In the genomic region with DNA sequence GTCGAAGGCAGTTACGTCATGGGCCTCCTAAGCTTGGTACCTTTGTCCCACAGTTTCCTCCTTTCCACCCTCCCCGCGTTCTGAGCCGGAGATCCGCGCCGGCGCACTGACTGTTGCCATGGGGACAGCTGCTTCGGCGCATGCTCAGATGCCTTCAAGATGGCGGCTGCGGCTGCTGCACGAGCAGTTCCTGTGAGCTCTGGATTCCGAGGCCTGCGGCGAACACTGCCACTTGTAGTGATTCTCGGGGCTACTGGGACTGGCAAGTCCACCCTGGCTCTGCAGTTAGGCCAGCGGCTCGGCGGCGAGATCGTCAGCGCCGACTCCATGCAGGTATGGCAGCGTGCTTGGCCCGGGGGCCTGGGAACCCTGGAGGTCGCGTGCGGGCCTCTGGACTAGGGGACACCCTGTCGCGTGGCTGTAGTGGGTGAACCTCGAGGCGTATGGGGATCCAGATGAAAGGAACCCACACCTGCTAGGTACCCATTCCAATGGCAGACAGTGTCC, we compare ENCODE assay signal across 8 mouse cellular contexts. TPM values are rescaled to one million over a fixed set of nuclear protein-coding genes. Genes with fewer than 3 reads are reported as not detected.
DNase-seq lines count a peak whose midpoint lies in the region; ATAC-seq and TF ChIP-seq lines count a peak whose summit lies in the region.

Trit1 (plus strand) TSS at position 147 of the 507 bp plus-strand sequence.

- peak within 1 kb of the TSS; percentile 60 for H3K4me3 ChIP-seq in embryonic facial prominence, embryonic 14.5 days (ENCODE audit: low read depth, low read length)
- peak within 1 kb of the TSS; percentile 96 for H3K4me3 ChIP-seq in heart, adult 2 months
- peak within 1 kb of the TSS; percentile 94 for H3K4me3 ChIP-seq in limb, embryonic 14.5 days (replicated peaks; ENCODE audit: low read length)
- peak within 1 kb of the TSS; percentile 90 for H3K4me3 ChIP-seq in midbrain, postnatal 0 days (ENCODE audit: low read depth, low read length)

- no peak for TF ChIP-seq CTCF in heart, adult 2 months (IDR thresholded peaks at IDR 0.05)
- no peak for TF ChIP-seq CTCF in midbrain, postnatal 0 days (IDR thresholded peaks at IDR 0.05)

- peak; percentile 97 for ATAC-seq in embryonic facial prominence, embryonic 14.5 days (ENCODE audit: low read depth)
- ATAC-seq in limb, embryonic 14.5 days (ENCODE audit: low FRiP score, low read depth), result peak; percentile 97
- peak; percentile 85 for ATAC-seq in midbrain, postnatal 0 days (ENCODE audit: low FRiP score)

- H3K9me3 ChIP-seq in embryonic facial prominence, embryonic 14.5 days (ENCODE audit: control insufficient read depth, low read length), result no peaks in the 10 kb centered on the region
- no peaks in the 10 kb centered on the region for H3K9me3 ChIP-seq in limb, embryonic 14.5 days (ENCODE audit: control insufficient read depth, low read length)
- no peaks in the 10 kb centered on the region for H3K9me3 ChIP-seq in midbrain, postnatal 0 days (ENCODE audit: low read length)

- H3K9ac ChIP-seq in embryonic facial prominence, embryonic 14.5 days (ENCODE audit: low read depth, low read length), result peak within 1 kb of the TSS; percentile 76
- peak within 1 kb of the TSS; percentile 92 for H3K9ac ChIP-seq in heart, adult 2 months (ENCODE audit: low read depth, low read length)
- peak within 1 kb of the TSS; percentile 91 for H3K9ac ChIP-seq in limb, embryonic 14.5 days (ENCODE audit: low read depth, low read length, severe bottlenecking)
- H3K9ac ChIP-seq in midbrain, postnatal 0 days (replicated peaks; ENCODE audit: low read length, poor library complexity, severe bottlenecking), result peak within 1 kb of the TSS; percentile 95

- H3K4me2 ChIP-seq in embryonic facial prominence, embryonic 14.5 days (ENCODE audit: low read depth, low read length), result peak within 1 kb of the TSS; percentile 85
- peak within 1 kb of the TSS; percentile 69 for H3K4me2 ChIP-seq in limb, embryonic 14.5 days (replicated peaks; ENCODE audit: low read depth, low read length, severe bottlenecking)
- peak within 1 kb of the TSS; percentile 79 for H3K4me2 ChIP-seq in midbrain, postnatal 0 days (ENCODE audit: low read depth, low read length, poor library complexity, severe bottlenecking)

- no peaks in the 10 kb centered on the region for H3K27me3 ChIP-seq in embryonic facial prominence, embryonic 14.5 days (replicated peaks; ENCODE audit: control insufficient read depth, insufficient read depth, low read length)
- no peaks in the 10 kb centered on the region for H3K27me3 ChIP-seq in heart, adult 2 months (ENCODE audit: control insufficient read depth, insufficient read depth, low read length)
- no peaks in the 10 kb centered on the region for H3K27me3 ChIP-seq in limb, embryonic 14.5 days (ENCODE audit: control insufficient read depth, insufficient read depth, low read length)
- no peaks in the 10 kb centered on the region for H3K27me3 ChIP-seq in midbrain, postnatal 0 days (ENCODE audit: insufficient read depth, low read length)

- H3K36me3 ChIP-seq in embryonic facial prominence, embryonic 14.5 days (ENCODE audit: control insufficient read depth, insufficient read depth, low read length), result peaks cover 17% of the 10 kb centered on the region
- H3K36me3 ChIP-seq in heart, adult 2 months (ENCODE audit: control insufficient read depth, insufficient read depth, low read length), result peaks cover 3% of the 10 kb centered on the region
- no peaks in the 10 kb centered on the region for H3K36me3 ChIP-seq in limb, embryonic 14.5 days (ENCODE audit: control insufficient read depth, insufficient read depth, low read length)
- H3K36me3 ChIP-seq in midbrain, postnatal 0 days (ENCODE audit: insufficient read depth, low read length), result no peaks in the 10 kb centered on the region

- peak within 1 kb of the TSS; percentile 54 for H3K27ac ChIP-seq in embryonic facial prominence, embryonic 14.5 days (replicated peaks; ENCODE audit: low read depth, low read length)
- H3K27ac ChIP-seq in heart, adult 2 months, result peak within 1 kb of the TSS; percentile 73
- H3K27ac ChIP-seq in limb, embryonic 14.5 days (replicated peaks; ENCODE audit: low read depth, low read length), result peak within 1 kb of the TSS; percentile 83
- peak within 1 kb of the TSS; percentile 97 for H3K27ac ChIP-seq in midbrain, postnatal 0 days (ENCODE audit: low read depth, low read length)

- peaks cover 1% of the 10 kb centered on the region; the same call in 1 of the 2 replicates for H3K79me2 ChIP-seq in heart, adult 2 months (replicated peaks; ENCODE audit: control insufficient read depth, insufficient read depth, low read length)

- 0 out of 2 replicates have a peak, but pooled peaks have one; percentile 31 for TF ChIP-seq EP300 in heart, adult 2 months (IDR thresholded peaks at IDR 0.05; ENCODE audit: insufficient read depth, low read depth, low read length)

- DNase-seq in 3T3-L1 (ENCODE audit: low read depth, low spot score), result peak; percentile 94
- peak; percentile 83 to 94 for DNase-seq in adrenal gland, postnatal 4 days (ENCODE audit: low spot score in 2 of 2)
- DNase-seq in embryonic facial prominence, embryonic 14.5 days (ENCODE audit: low spot score), result peak; percentile 97
- DNase-seq in heart, adult 2 months, result peak; percentile 94 to 95
- peak; percentile 95 for DNase-seq in kidney, adult 9 months
- DNase-seq in limb, embryonic 14.5 days (ENCODE audit: low spot score), result peak; percentile 94
- peak; percentile 98 for DNase-seq in midbrain, postnatal 0 days (ENCODE audit: low spot score)
- DNase-seq in spleen, postnatal 14 days (ENCODE audit: low spot score in 2 of 2), result peak; percentile 88 to 91

- WGBS in embryonic facial prominence, embryonic 14.5 days, result under 1% methylated on average over 34 of the region's 34 CpGs
- 1% methylated on average over 34 of the region's 34 CpGs for WGBS in heart, adult 2 months
- under 1% methylated on average over 34 of the region's 34 CpGs for WGBS in limb, embryonic 14.5 days
- WGBS in midbrain, postnatal 0 days, result under 1% methylated on average over 34 of the region's 34 CpGs

- H3K4me1 ChIP-seq in embryonic facial prominence, embryonic 14.5 days (ENCODE audit: control insufficient read depth, insufficient read depth, low read length), result peaks cover 16% of the 10 kb centered on the region
- H3K4me1 ChIP-seq in heart, adult 2 months (ENCODE audit: control insufficient read depth, insufficient read depth, low read length), result peaks cover 3% of the 10 kb centered on the region
- peaks cover 10% of the 10 kb centered on the region; the same call in 1 of the 2 replicates for H3K4me1 ChIP-seq in limb, embryonic 14.5 days (ENCODE audit: control insufficient read depth, insufficient read depth, low read length)
- H3K4me1 ChIP-seq in midbrain, postnatal 0 days (ENCODE audit: insufficient read depth, low read length), result peaks cover 33% of the 10 kb centered on the region

- peak; percentile 88 for TF ChIP-seq POLR2A in heart, adult 2 months (IDR thresholded peaks at IDR 0.05; ENCODE audit: insufficient read depth, low read depth, low read length)
- peak; percentile 92; the same call in 1 of the 2 replicates for TF ChIP-seq POLR2A in limb, embryonic 14.5 days (IDR thresholded peaks at IDR 0.05; ENCODE audit: borderline replicate concordance, extremely low read depth, insufficient read depth, insufficient read length)

- intact Hi-C loops in heart, adult 2 months (cut with DNase I), result no loop called here

RNA-seq across cellular contexts. Expression of gene Trit1, which starts in this region (rescaled TPM):
- total RNA-seq in adrenal gland, postnatal 4 days (2021), result 10 to 100 TPM; 19.1 to 19.7 TPM
- 18.8 and 19.4 TPM in 2 replicates for polyA plus RNA-seq in embryonic facial prominence, embryonic 14.5 days (2014; fragmentation: Nextera tagmentation; extraction: Ambion mirVana)
- total RNA-seq in heart, adult 2 months (2021), result 1 to 10 TPM; 5.4 to 5.5 TPM
- polyA plus RNA-seq in heart, adult 2 months (2012; rRNA removed), result 2.4 and 2.8 TPM in 2 replicates
- polyA plus RNA-seq in limb, embryonic 14.5 days (2012; rRNA removed), result 13.7 and 15.0 TPM in 2 replicates
- 18.9 and 20.1 TPM in 2 replicates for polyA plus RNA-seq in limb, embryonic 14.5 days (2014; fragmentation: Nextera tagmentation; extraction: Ambion mirVana)
- total RNA-seq in midbrain, postnatal 0 days (2014; rRNA removed), result 16.2 and 19.7 TPM in 2 replicates
- 17.3 and 18.5 TPM in 2 replicates for polyA plus RNA-seq in midbrain, postnatal 0 days (2015; fragmentation: Nextera tagmentation; extraction: Ambion mirVana)

Comparison
In these comparisons a context has a peak if more than half of its experiments do, and no peak if none do; other contexts are left out.
1. Peak in every context shown above with its lines: DNase-seq, ATAC-seq, H3K4me3 ChIP-seq and H3K27ac ChIP-seq.